Mouse (Mus musculus) kidney, adult 18-20 months (tissue): ENCODE results near the gene Dennd1a.

Source experiments
- DNase-seq: peaks from one replicate; pipeline ENCODE4 v3.0.0; 2021

The Dennd1a gene

DNA sequence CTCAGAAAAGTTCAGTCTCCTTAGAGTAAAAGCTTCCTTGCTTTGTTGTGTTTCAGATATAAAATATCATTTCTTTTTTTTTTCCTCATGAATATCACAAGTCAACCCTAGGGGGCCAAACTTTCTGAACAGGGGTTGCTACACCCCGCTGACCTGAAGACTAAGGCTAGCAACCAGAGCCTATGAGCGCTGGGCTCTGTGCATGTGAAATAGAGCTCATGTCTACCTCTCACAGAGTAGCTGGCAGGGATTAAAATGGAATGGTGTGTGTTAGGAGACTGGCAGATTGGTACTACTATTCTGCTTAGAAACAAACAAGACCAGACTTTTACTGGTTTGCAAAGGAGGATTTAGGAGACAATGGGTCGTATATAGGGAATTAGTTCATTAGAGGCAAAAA is 258.9 kb downstream of the Dennd1a start:
- no peak for DNase-seq

DNA sequence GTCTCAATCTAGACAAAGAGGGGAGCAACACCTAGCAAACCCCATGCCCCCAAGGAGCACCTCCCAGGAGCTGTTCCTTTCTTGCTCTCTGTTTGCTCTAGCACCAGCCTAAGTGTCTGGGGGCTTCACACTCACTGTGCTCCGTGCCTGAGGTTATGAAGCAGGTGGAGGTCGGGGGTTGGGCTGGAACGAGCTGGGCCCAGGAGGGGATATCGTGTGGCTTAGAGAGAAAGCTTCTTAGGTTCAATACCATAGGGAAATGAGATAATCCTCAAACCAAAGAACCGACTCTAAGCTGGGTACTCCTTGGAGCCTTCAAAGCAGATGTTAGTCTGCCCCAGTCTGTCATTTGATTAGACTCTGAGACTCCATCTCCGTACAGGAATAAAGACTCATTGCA is 261.6 kb downstream of the Dennd1a start:
- DNase-seq, result no peak

DNA sequence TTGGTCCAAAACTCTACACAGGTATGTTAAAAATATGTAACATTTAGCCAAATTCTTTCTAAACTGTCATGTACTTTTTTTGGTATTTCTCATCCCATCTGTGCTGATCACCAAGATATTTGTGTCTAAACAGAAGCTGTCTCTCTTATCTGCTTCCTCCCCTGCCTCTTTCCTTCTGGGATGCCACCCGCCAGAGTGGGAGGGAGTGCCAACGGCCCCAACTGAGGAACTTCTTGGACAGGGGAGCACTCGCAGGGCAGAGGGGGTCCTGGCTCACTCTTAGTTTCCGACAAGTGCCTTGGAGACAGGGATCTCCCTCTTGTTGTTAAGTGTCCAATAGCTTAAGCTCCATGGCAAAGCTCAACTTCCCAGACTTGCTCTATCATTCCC is 263.5 kb downstream of the Dennd1a start:
- DNase-seq, result no peak

DNA sequence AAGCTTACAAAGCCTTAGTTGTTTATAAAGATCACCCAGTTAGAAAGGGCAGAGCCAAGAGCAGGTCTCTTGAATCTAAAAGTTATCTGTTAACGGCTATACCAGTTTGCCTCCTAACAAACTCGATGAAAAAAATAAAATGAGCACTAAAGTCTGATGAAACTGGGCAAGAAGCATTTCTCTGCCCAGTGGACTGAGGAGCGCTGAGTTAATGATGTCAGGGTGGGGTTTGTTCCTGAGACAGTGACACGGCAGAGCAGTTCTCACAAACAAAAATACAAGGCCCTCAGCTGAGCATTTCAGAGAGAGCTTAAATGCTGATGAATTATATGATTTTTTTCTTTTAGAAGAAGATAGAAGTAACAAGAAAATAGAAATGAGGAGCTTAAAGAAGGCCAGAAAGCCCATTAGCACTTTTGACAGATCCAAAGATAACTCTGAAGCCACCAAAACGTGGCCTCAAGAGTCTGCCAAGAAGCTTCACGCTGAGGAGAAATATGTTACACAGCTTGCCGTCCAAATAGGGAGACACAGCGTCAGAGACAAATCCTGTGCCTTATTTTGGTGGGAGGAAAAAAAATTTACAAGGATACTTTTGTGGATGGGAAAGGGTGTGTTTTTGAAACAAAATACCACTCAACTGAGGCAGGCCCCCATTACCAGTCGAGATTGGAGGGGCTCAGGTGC is 264.0 kb downstream of the Dennd1a start:
- DNase-seq, result no peak

DNA sequence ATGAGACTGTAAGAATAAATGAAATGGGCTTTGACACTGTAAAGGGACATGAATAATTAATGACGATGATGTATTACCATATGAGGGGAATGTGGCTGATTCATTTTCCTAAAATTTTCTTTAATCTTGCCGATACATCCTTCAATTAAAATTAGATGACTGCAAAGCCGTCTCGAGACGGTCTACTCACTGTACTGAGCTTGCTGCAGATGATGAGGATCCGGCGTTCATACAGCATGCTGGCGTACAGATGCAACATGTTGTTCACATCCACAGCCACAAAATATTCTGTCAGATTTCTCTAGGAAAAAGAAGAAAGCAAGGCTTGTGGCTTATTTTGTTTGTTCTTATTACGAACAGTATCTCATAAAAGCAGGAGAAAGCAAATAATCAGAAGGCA is 266.0 kb downstream of the Dennd1a start:
- no peak for DNase-seq

DNA sequence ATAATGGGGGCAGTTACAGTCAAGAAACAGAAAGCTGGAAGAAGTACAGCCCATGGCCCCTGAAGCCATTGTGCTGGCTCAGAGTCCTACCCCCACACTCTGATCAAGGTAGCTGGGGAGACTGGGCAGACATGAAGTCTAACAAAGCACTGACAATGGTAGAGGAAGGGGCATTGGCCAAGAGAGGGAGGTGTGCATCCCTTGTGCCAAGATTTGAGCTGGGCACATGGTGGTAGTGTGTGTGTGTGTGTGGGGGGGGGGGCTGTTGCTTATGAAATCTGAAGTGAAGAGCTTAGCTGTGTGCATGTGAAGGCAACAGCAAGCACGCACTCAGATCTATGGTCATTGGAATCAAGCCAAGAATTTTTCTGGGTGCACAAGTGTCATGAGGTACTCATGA is 272.5 kb downstream of the Dennd1a start:
- DNase-seq, result no peak

DNA sequence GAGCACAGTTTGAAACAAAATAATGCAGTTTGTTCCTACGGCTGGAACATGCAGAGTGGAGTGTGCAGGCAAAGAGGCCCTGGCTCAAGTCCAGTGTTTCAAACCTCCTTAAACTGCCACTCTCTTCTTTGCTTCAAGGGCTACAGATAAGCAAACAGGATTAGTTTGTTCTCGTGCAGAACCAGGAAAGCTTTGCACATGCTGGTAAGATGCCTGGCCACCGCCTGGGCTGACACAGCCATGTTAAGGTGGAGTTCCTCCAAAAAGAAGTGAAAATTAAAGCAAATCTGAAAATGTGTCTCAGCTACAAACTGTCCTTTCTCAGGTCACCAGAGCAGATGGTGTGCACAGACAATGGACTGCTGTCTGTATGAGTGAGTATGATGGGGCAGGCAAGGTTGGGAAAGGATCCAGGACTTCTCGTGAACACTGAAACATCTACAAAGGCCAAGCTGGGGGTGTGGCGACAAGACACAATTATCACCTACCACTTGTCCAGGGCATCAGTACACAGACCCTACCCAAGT is 273.3 kb downstream of the Dennd1a start:
- peak; percentile 44 for DNase-seq

DNA sequence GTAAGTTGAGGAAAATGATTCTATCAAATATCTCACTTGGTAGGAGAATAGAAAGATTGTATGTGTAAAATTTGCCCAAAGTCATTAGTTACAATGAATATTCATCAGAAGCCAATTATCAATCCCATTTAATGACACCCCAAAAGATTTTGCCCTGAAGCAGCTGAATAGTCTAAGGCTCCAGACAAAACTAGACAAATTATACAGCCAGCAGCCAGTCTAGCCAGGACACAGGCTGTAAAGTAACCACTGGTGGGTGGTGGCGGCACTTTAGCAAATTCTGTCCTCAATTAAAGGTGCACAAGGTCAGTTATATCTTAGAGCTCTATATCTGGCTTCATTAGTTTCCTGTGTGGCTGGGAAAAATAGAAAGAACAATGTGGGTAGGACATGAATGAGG is 280.0 kb downstream of the Dennd1a start:
- DNase-seq, result no peak

DNA sequence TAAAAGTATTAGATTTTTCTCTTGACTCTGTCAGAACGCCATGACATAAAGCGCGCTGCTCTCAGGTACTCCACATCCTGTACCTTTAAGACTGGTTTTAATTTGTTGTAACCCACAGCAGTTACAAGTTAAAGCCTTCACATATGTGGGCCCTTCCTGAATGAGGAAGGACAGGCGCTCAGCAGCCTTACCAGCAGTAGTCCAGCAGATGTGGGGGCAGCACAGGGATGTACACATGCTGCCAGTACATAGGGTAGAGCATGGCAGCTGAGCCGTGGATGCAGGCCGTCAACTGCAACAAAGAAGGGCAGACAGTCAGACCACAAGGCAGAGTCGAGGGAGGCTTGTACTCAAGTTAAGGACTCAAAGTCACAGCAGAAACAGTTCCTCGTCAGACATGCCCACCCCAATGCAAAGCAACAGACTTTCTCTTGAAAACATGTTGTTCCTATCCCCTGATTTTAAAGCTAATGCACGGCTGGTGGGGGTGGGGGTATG is 284.0 kb downstream of the Dennd1a start:
- DNase-seq, result no peak

DNA sequence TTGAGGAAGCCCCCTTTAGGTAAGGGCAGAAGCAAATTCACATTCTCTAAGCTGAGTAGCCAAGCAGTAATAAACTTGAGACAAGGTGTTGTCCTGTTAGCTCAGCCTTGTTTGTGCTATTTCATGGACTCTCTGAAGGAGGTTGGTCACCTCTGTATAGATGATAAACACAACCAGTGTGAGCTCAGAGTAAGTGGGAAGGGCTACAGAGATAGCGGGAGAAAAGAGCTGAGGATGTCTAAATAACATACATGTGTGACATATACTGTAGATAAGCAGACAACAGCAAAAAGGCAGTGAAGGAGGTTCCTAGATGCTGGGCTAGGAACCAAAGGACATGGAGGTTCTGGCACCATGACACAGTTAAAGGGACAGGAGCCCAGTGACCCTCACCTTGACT is 286.2 kb downstream of the Dennd1a start:
- no peak for DNase-seq

DNA sequence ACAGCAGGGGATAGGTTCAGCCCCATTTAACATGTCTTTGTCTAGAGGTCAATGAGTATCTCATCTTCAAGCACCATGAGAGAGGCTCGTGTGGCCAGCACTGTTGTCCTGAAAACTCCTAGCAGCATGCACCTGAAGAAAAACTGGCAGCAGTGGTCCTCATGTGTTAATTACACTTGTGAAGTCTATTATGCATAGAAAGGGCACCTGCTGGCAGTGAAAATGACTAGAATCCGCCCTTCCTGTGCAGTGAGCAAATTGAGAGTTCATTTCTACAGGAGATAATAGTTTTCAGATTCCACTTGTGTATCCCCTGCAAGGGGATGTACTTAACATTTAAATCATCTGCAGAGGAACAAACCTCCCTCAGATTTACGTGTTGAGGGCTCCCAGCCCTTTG is 289.2 kb downstream of the Dennd1a start:
- DNase-seq, result no peak

DNA sequence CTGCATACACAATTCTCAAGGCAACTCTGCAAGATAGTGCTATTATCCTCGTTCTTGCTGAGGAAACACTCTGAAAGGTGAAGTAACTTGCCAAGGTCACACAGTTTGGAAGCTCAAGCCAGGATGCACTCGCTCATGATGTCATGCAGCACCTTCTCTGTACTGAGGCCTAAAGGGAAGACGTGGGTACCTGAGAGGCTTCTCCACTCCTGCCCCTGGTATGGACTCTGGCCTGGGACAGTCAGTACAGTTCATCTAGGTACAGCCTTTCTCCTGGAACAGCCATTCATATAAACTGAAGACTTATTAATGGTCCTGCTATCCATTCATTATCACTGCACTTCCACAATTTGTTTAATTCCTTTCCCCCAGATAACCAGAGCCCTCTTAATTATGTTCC is 298.1 kb downstream of the Dennd1a start:
- no peak for DNase-seq

DNA sequence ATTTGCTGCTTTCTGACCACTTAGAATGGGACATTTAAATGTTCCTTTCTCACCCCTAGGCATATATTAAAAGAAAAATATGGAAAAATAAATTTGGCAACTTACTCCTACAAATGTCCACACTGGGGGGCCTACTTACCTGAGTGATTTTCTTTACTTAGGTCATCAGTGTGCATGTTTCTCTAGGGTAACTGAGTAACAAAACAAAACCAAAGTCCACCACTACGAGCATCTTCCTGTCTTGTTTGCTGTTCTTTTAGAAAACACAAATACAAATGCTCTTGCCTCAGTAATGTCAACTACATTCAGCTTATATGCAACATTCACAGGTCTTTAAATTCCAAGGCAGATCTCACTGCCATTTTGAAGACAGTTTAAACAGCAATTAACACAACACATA is 298.9 kb downstream of the Dennd1a start:
- DNase-seq, result no peak

DNA sequence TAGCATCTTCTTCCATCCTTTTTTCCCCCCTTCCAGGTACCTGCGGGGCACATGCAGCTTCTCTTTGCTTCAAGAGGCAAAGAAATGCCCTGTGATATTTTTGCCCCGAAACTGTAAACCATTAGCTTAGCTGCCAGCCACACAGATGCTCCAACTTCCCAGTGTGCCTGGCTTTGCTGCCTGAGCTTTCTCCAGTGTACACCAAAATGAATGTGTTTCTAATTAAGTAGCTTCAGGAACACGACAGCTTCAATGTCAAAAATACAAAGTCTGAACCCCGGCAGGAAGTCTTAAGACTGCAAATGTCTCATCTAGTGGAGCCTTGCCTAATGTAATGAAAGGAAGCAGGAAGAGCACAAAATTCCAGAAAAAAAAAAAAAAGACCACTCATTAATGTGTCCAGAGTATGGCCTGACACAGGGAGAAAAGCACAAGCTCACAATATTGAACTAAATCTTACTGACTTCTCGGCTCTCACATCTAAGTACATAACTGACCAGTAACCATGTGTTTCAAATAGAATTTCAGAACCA is 301.4 kb downstream of the Dennd1a start:
- DNase-seq, result no peak

DNA sequence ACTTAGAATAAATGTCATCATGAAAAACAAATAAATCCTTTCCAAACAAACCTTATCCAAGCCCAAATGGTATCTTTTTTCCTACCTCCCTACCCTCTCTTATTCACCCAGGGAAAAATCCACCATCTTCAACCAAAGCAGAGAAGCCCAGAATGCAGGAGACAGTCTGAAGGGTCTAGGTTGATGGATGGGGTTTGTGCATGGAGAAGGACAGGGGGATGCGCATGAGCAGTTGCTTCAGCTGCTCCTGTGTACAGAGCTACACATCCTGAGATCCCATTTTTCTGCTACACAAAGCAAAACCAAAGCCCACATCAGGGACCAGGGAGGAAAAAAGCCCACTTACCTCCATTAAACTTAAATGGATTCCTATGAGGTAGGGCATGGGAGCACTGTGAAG is 304.5 kb downstream of the Dennd1a start:
- DNase-seq, result no peak

DNA sequence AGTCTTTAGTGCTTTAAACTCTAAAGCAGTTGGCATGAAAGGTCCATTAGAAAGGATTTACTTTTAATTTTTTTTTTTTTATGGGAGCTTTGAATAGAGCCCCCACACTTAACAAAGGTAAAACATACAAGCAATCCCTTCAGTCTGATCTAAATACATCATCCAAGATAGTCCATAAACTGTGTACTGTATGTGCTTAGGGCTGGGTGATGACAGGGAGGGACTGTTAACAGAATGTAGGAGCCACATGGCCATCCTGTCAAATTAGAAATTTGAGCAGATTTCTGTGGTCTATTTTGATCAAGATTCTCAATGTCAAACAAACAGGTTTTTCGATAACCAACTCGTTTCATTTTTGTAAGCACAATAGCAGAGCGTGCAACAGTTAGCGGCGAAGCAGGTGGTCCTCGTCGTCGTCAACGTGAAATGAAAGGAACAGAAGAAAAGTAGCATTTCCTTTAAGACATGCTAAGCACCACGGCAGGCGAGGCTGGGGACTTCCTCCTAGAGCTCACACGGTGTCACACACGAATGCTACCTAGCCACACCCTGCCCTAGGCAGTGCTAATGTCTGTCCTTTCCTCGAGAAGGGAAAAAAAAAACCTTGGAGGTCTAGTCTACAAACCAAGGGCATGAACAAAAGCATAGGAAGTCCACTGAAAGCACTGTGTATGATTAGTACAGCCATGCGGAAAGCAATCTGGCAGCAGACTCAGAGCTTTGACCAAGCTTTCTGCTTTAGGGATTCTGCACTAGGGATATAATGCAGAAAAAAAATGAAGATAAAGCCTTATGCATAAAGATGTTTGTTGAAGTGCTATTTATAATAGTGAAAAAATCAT is 305.4 kb downstream of the Dennd1a start:
- DNase-seq, result no peak

DNA sequence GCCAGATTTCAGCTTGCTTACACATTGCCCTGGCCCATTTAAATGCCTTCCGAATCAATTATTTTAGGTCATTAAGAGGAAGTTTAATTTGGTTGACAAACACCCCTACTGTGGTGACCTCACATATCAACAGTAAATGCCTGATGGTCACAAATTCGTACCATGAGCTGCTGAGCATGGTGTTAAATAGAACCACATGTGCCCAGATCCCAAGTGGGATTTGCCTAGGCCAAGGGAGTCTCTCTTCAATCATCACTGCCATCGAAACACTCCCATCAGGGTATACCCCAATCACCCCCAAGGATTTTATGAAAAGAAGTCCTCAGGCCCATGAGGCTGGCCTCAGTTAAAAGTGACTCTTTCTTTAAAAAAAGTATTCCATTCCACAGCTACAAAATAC is 313.0 kb downstream of the Dennd1a start:
- DNase-seq, result no peak

DNA sequence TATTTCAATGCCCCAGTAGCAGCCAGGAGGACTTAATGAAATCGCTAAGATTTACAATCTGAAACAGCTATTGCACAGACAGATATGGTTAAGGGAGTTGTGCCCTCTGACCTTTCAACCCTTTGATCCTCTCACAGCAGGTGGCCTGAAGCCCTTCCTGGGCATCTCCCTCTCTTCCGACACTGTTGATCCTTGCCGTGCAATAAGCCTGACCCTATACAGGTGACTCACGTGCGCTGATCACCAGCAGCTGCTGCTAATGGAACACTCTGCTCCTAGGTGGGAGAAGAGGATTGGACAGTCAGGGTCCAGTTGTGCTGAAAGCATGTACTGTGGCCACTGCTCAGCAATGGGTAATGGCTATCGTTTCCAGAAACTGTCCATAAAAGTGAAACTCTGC is 314.6 kb downstream of the Dennd1a start:
- no peak for DNase-seq

DNA sequence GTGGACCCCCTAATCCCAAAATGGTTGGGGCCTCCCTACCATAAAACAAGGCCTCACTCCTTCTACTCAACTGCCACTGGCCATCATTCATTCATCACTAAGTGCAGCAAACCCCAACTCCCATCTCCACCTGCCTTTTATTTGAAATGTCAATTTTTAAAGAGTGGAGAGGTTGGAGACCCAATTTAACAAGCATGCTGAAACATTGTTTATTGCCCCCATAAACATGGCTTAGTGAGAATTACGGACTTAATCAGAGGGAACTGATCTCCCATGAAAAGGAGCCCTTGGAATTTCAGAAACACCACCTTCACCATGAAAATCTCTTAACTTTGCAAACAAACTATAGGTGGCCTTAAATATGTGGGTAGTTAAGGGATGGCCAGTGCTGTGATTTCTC is 315.5 kb downstream of the Dennd1a start:
- DNase-seq, result no peak

DNA sequence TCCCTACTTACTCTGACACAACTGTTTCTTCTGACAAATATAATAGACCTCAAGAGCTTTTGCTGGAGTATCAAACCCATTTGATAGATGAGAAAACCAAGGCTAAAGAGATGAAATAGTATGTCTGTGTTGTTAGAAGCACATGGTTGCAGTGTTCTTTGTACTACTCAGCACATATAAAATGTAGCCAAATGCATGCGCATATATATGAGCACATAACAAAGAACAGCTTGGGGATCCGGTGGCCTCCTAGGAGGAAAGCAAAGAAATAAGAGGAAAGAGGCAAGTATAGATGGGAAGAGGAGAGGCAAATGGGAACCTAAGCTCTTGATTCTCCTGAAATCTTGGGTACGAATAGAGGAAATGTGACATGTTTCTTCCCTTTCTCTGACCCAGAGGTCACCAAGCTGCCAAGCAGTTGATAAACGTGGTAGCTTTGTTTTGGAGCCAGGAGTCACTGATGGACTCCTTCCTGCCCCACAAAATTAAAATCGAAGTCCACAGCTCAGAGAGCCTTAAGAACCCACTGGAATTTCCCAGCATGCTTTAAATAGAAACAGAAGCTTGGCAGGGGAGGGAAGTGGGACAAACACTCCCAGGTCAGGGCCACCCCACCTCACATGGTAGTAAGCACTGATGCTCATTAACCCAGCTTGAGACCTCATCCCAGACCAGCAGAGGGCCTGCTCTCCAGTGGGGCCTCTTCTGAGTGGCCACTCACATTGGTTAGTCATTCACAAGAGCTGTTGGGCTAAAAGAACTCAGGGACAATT is 317.3 kb downstream of the Dennd1a start:
- DNase-seq, result peak; percentile 60

DNA sequence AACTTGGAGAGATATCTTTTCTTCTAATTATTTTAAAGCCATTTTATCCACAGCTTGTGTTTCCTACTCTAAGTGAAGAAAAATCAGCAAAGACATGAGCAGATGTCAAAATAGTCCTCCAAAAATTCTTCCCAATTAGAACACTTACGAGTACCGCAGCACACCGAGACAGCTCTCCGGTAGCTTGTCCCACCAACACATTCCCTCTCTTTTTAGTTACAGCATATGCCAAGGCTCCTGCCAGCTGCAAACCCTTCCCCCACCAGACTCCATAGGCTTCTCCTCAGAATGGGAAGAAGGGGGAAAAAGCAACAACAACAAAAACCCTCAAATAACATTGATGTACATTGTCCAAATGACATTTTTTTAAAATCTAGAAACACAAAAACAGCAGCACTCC is 322.7 kb downstream of the Dennd1a start:
- no peak for DNase-seq

DNA sequence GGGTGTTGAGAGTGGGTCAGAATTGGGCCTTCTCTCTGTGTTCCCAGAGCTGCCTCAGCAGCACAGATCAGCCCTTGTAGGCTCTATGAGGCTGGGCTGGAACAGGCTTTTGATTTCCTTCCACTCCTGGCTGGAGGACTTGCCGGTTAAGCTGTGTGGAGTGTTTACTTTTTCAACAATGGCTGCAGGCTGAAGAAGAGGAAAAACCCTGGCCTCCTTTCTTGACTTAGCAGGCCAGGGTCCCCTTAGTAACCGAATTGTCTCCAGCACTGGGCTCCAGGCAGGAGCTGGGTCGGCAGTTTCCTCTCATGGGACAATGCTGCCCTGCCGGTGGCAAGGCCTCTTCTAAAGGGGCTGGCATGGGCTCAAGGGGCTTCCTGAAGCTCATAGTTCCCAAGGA is 323.8 kb downstream of the Dennd1a start:
- no peak for DNase-seq

DNA sequence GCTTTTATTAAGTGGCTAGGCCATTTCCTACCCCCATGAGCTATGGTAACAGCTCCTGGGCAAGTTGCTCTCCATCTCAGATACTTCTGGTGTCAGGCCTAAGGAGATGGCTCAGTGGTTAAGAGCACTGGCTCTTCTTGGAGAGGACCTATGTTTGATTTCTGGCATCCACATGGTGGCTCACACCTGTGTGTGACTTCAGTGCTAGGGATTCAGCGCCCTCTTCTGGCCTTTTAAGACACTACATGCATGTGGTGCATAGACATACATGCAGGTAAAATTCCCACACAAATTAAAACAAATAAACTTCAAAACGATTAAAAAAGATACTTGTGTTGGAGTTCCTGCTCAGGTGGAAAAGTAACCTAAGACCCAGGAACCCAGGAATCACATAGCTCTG is 338.8 kb downstream of the Dennd1a start:
- peak; percentile 27 for DNase-seq
